Mouse (Mus musculus) ovary, adult 18-20 months (tissue): ENCODE measurements around the gene H1f0.

Source experiments
- DNase-seq: peaks from one replicate; pipeline ENCODE4 v3.0.0; 2022; ENCODE audit warnings: low spot score, mixed read lengths

H1f0 gene

DNA sequence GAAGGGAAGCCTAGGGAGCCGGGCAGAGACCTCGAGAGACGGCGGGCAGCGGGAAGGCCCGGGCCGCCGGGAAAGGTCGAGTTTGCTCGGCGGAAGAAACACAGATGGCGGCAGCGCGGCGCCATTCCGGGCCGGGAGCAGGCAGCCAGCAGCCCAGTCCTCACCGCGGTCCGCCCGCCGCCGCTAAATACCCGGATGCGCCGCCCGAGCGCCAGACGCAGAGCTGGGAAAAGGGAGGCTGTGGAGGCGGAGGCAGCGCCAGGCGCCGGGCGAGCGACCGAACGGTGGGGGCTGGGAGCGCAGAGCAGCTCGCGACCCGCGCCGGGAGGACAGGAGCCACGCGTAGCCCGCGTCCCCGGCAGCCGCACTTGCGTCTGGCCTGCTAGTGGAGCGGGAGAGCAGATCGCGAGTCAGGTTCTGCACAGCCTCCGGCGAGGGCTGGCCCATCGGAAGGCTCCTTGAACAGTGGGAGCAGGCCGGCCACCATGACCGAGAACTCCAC, at the start of gene H1f0:
H1f0 (plus strand) TSS at position 214 of the 502 bp plus-strand sequence.
- DNase-seq, result peak; percentile 88

DNA sequence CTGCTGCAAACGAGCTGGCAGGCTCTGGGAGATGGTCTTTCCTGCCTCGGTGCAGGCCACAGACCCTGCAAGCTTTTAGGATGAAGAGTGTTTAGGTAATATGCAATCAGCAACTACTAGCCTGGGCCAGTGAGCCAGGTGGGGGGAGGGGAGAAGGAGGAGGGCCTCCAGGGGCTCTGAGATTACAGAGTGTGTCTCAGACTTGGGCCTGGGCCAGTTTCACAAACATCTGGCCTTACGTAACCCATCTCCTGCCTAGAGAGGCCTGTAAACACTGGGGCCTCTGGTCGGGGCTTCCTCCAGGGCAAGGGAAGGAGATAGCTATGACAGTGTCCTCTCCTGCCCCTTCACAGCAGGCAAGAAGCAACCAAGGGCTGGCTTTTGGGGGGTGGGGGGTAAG, 49.4 kb upstream of the H1f0 start:
- DNase-seq, result peak; percentile 73

DNA sequence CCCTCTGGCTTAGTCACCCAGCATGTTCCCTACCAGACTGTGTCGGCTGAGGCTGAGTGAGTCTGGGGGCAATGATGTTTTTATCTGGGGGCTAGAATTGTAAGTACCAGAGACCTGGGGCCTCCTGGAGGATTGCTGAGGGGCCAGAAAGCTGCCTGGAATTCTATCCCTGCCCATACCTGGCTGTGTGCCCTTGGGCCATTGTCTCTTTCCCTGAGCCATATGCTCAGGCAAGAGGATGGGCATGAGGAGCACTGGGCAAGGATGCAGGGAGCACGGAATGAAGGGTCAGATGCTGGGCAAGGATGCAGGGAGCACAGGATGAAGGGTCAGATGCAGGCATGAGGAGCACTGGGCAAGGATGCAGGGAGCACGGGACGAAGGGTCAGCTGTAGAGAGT, 48.2 kb upstream of the H1f0 start:
- DNase-seq, result no peak

DNA sequence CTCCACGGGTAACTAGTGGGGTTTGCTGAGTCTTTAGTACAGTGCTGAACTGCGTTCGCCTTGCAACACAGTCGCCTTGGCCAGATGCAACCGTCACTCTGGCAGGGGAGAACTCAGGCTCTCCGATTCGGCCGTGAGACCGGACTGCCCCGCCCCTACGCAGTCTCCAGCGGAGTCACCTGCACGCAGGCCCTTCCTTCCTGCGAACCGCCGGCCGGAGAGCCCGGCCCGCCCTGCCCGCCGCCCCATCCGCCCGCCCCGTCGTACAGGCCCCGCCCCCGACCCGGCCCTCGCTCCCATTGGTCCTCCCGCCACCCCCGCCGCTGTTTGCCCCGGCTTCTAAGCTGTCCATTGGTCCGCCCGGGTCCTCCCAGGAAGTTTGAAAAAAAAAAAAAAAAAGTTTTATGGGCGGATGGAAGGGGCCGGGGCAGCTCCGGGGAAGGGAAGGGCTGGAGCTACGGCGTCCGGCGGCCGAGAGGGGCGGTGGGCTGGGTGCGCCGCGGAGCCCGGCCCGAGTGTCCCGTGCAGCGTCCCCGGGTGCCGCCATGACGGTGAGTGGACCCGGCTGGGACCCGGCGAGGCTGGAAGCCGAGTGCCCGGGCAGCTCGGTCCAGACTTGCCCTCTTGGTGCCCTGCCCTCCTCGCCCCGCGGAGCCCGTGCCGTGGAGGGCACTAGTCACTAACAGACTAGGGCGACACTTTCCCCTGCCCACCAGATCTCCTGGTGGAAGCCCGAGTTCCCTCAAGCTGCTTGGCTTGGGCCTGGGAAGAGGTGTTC, 45.4 kb upstream of the H1f0 start:
- DNase-seq, result peak; percentile 88

DNA sequence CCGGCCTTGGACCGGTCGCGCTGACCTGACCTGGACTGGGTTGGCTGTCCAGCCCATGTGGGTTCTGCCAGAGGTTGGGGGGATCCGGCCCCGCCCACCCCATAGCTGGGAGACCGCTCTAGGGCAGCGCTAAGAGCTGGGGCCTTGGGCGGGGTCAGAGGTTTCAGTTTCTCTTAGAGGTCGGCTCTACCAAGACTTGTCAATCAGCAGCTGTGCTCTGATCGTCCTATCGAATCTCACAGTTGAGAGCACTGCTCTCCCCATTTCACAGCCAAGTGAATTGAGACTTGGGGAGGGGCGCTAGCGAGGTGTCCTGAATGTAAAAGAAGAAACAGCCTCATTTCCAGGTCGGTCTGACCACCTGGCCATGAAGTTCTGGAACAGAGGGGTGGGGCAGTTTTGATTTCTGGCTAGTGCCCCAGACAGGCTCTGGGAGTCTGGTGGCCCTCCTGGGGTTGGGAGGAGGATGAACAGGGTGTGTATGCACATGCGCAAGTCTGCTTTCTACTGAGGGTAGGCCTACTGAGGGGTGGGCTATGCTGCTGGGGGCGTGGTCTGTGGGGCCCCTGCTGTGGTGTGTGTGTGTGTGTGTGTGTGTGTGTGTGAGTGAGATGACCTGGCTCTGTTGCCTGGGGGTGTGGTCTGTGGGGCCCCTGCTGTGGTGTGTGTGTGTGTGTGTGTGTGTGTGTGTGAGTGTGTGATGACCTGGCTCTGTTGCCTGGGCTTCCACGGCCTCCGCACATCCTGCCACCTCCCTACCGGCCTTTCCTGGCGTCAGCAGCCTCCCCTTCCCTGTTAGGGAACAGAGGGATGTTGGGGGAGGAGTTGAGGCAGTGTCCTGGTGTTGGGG, 44.6 kb upstream of the H1f0 start:
- peak; percentile 71 for DNase-seq

DNA sequence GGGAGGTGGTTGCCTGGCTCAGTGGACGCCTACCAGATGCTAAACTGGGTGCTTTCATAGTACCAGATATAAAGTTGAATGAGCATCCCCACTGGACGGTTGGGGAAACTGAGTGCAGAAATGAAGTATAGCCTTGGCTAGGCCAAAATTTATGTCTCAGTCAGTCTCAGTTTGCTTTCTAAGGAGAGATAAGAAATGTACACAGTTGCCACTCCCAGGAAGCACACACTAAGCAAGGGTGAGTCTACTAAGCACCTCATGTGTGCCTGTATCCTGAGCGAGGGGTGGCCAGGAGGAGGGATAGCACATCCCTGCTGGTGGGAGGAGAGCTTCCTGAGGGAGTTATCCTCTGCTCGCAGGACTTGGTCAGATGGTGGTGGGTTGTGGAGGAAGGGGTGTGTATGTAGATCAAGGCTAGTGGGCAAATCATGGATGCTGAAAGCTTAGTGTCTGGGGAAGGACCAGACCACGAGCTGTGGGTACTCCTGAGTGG, 43.9 kb upstream of the H1f0 start:
- no peak for DNase-seq

DNA sequence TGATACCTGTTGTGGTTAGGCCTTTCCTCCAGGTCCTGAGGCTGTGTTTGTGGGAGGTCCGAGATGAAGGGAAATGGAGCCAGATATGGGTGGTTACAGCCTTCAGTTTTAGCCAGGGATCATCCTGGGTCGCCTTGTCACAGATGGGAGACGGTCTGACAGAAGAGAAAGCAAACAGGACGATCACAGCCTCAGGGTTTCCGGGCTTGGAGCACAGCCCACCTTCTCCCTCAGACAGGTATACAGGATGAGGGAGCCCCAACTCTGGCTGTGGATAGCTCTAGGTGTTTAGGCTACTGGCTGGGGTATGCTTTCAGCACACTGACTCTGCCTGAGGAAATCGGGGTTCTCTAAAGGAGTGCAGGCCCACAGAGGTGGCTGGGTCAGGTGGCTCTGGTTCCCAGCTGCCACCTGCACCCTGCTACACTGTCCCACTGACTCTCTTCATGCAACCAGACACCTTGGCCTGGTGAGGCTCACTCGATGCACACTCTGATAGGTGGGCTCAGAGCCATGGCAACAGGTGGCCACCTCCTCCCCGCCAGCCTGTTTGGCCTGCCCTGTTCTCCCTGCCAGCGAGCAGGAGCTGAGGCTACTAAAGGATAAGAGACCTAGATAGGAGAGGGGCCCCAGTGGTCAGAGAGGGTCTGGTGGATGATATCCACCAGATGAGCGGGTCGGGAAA, 41.6 kb upstream of the H1f0 start:
- DNase-seq, result no peak

DNA sequence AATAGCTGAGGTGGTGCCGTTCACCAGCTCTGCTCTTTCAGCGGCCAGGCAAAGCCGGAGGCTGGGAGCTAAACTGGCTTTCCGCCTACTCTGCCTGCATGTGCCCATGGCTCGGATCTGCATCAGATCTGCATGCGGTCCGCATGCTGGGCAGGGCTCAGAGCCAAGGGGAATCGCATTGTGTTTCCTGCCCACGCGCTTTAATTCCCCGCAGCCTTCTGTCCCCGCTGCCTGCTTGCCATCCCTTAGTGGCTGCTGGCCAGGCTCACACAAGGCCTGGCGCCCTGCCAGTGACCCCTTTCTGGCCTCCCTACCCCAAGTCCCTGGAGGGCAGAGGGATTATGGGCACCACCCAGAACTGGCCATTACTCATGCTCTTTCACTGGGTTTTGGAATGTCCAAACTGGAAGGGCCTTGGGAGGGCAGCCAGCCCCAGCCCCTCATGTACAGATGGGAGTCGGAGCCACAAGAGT, 39.7 kb upstream of the H1f0 start:
- peak; percentile 84 for DNase-seq

DNA sequence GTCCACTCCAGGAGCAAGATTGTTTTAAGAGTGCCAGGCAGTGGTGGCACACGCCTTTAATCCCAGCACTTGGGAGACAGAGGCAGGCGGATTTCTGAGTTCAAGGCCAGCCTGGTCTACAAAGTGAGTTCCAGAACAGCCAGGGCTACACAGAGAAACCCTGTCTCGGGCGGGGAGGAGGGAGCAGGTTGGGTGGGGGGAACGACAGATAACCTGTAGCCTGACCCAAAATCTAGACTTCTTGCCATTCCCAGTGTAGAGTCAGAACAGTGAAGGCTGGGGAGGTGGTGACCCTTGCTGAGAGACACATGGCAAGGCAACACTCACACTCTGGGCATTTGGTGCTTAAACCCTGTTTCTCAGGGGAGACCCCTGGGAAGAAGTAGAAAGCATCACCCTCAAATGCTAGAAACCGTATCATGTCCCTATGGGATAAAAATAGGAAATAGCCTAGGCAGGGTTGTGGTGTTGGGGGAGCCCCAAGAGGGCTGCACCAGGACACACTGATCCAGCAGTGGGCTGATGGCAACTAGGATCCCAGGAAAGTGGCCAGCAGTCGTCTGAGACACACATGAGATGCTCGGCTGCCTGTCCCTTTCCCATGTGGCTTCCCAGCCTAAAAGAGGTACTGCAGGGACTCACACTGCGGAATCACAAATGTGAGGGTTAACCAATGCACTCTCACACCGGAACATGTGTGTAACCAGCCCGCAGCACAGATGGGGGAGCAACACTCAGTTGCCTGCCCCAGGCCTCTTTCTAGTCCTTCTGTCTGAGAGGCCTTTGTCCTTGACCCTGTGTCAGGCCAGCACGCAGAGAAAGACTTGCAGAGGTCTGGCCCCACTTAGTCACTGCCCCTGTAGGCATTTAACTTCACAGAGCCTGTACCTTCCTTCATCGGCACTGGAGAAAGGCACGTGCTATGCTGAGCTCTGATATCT, 38.8 kb upstream of the H1f0 start:
- DNase-seq, result no peak

- DNase-seq, result no peak
Observed at GRCm38 (mm10) chr15:78990093-78990463, 38.2 kb upstream of the H1f0 start.

DNA sequence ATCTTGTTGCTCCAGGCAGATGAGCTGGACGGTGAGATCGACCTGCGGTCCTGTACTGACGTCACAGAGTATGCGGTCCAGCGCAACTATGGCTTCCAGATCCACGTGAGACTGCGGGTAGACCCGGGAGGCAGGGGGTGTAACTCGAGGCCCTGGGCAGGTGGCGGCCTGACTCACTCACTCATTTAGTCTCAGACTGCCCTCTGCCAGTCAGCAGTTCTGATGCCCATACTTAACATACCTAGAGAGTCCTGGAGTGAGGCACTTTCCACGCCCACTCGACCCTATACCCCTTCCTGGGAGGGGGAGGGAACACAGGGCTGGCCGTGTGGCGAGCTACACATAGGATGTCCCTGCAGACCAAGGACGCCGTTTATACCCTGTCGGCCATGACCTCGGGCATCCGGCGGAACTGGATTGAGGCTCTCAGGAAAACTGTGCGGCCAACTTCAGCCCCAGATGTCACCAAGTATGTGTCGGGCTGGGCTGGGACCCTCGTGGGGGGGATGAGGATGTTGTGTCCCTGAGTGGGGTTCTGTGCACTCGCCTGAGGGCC, 37.2 kb upstream of the H1f0 start:
- no peak for DNase-seq

- no peak for DNase-seq
Observed at GRCm38 (mm10) chr15:78992235-78992634, 36.0 kb upstream of the H1f0 start.

DNA sequence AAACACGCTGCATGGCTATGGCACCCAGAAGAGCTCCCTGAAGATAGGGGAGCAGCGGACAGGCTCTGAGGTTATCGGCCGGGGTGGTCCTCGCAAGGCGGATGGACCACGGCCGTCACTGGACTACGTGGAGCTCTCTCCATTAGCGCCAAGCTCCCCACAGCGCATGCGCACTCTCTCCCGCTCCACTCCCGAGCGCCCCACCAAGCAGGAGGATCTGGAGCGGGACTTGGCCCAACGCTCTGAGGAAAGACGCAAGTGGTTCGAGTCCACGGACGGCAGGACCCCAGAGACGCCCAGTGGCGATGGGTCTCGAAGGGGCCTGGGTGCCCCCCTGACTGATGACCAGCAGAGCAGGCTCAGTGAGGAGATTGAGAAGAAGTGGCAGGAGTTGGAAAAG, 35.3 kb upstream of the H1f0 start:
- no peak for DNase-seq

DNA sequence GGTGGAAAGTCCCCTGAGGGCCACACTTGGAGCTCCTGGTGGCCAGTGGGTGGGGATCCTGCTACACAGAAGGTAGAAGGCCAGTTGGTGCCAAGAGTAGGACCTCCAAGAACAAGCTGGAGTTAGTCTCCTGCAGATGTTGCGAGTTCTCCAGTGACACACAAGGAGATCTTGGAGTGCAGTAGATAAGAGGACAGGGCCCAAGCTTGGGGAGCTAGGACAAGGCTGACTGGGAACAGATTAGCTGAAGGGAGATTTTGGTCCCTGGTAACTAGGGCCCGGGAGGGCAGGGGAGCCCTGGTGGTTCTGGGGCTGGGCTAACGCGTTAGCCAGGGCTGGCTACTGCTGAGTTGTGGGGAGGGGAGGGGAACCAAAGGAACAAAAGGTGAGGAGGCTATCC, 32.3 kb upstream of the H1f0 start:
- no peak for DNase-seq

DNA sequence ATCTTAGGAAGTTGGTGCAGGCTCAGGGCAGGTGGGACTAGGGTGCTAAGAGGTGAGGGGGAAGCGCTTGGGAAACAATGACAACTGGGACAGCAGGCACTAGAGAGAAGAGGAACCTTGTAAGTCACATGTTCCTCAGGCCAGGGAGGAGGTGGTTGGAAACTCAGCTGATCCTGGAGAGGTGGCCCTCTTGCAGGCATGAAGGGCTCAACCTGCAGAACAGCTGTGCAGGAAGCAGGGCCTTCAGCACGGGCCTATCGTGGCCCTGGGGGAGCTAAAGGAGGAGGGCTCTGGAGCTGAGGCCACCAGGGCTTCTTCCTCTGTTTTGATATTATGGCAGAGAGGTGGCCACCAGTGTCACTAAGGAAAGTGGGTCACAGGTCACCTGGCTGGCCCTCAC, 31.6 kb upstream of the H1f0 start:
- no peak for DNase-seq

- no peak for DNase-seq
Observed at GRCm38 (mm10) chr15:78998348-78998747, 29.9 kb upstream of the H1f0 start.

DNA sequence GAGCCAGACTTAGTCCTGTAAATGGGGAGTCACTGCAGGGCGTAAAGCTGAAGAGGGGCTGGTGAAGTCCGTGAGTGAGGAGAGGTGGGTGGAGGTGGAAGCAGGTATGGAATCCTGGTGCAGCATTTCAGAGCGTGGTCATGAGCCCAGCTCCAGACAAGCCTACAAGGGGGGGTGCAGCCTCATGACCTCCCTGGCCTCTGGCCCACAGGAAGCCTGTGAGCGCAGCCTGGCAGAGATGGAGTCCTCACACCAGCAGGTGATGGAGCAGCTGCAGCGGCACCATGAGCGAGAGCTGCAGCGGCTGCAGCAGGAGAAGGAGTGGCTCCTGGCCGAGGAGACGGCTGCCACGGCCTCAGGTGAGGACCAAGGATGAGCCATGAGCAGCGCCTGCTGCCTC, 28.7 kb upstream of the H1f0 start:
- no peak for DNase-seq

- no peak for DNase-seq
Observed at GRCm38 (mm10) chr15:79000357-79000791, 27.9 kb upstream of the H1f0 start.

- DNase-seq, result no peak
Observed at GRCm38 (mm10) chr15:79001559-79001958, 26.7 kb upstream of the H1f0 start.

DNA sequence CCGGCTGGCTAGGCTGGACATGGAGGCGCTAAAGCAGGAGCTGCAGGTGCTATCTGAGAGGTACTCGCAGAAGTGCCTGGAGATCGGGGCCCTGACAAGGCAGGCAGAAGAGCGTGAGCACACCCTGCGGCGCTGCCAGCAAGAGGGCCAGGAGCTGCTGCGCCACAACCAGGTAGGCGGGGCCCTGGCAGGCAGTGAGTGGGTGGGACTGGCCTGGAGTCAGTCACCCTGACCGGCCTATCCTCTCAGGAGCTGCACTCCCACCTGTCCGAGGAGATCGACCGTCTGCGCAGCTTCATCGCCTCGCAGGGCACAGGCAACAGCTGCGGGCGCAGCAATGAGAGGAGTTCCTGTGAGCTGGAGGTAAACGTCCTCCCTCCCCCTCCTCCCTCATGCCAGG, 26.2 kb upstream of the H1f0 start:
- DNase-seq, result no peak

- DNase-seq, result no peak
Observed at GRCm38 (mm10) chr15:79003079-79003478, 25.2 kb upstream of the H1f0 start.
